Mouse (Mus musculus) stomach, embryonic 14.5 days (tissue): ENCODE results near the gene Enah. TPM values are rescaled to one million over a fixed set of nuclear protein-coding genes. Genes with fewer than 3 reads are reported as not detected.

Source experiments
- ATAC-seq: fragments of 200-750 bp; cut with Nextera tagmentation; 2 replicates; pipeline ENCODE4 v1.8.0; 2017; ENCODE audit warnings: low read depth, moderate TSS enrichment; ENCODE audit not compliant: insufficient number of reproducible peaks, insufficient read depth, low FRiP score
- H3K27ac ChIP-seq: fragments of 300-500 bp; sonication (generic); 2 replicates; pipeline ENCODE4 v1.5.1; 2014; ENCODE audit warnings: mild to moderate bottlenecking, low read length, moderate library complexity, mixed read lengths
- H3K27me3 ChIP-seq: fragments of 300-500 bp; sonication (generic); 2 replicates; pipeline ENCODE4 v1.6.1; 2014; ENCODE audit warnings: low read length, control low read depth, mixed read lengths; ENCODE audit not compliant: control insufficient read depth, insufficient read depth
- H3K36me3 ChIP-seq: fragments of 300-500 bp; sonication (generic); 2 replicates; pipeline ENCODE4 v1.6.1; 2014; ENCODE audit warnings: mild to moderate bottlenecking, control low read depth, low read length, moderate library complexity, mixed read lengths; ENCODE audit not compliant: control insufficient read depth, insufficient read depth
- H3K4me1 ChIP-seq: fragments of 300-500 bp; sonication (generic); 2 replicates; pipeline ENCODE4 v1.6.1; 2014; ENCODE audit warnings: low read length, control low read depth, mixed read lengths; ENCODE audit not compliant: control insufficient read depth, insufficient read depth
- H3K4me2 ChIP-seq: fragments of 300-500 bp; sonication (generic); replicated peaks from 2 replicates; pipeline ENCODE4 v1.6.1; 2014; ENCODE audit warnings: low read depth, low read length, control low read depth
- H3K4me3 ChIP-seq: fragments of 300-500 bp; sonication (generic); 2 replicates; pipeline ENCODE4 v1.5.1; 2014; ENCODE audit warnings: low read depth, low read length, control low read depth
- H3K9ac ChIP-seq: fragments of 300-500 bp; sonication (generic); replicated peaks from 2 replicates; pipeline ENCODE4 v1.6.1; 2014; ENCODE audit warnings: low read depth, mild to moderate bottlenecking, control low read depth, low read length, moderate library complexity, mixed read lengths
- H3K9me3 ChIP-seq: fragments of 300-500 bp; sonication (generic); 2 replicates; pipeline ENCODE4 v1.6.1; 2016; ENCODE audit warnings: low read depth, low read length, control low read depth; ENCODE audit not compliant: control insufficient read depth
- WGBS: fragments of 180-500 bp; shearing (Covaris S2); extraction: QIAGEN DNeasy Blood & Tissue Kit; methylation state at CpG from one replicate; pipeline ENCODE4 v1.1.7; 2014; 5-methylcytosine and 5-hydroxymethylcytosine counted together
- polyA plus RNA-seq: library from polyadenylated mRNA; unstranded; fragments of >200 nt; fragmentation: Nextera tagmentation; extraction: Ambion mirVana; gene quantifications from 2 replicates; pipeline ENCODE4 v1.2.1, GENCODE M21; 2014

Enah gene
- polyA plus RNA-seq, 1 experiment from 2014 or later: 39.2 TPM

- H3K4me2 ChIP-seq: no peak overlapping the region
- no peak overlapping the region for H3K4me3 ChIP-seq
- no peaks in the 10 kb centered on the region for H3K27me3 ChIP-seq
- H3K4me1 ChIP-seq: no peaks in the 10 kb centered on the region
- H3K9me3 ChIP-seq: no peaks in the 10 kb centered on the region
- H3K27ac ChIP-seq: no peak overlapping the region
- H3K36me3 ChIP-seq: peaks cover 11% of the 10 kb centered on the region; the same call in 1 of the 2 replicates
- H3K9ac ChIP-seq: no peak overlapping the region
- WGBS: 78% methylated on average over 24 of the region's 24 CpGs
- peak; percentile 37; the same call in 1 of the 2 replicates for ATAC-seq
Measured at GRCm38 (mm10) chr1:181923384-181923783, 96.4 kb downstream of the Enah start.

- H3K9ac ChIP-seq: no peak overlapping the region
- no peak overlapping the region for H3K4me3 ChIP-seq
- H3K27me3 ChIP-seq: no peaks in the 10 kb centered on the region
- 74% methylated on average over 37 of the region's 37 CpGs for WGBS
- no peak for ATAC-seq
- no peaks in the 10 kb centered on the region for H3K4me1 ChIP-seq
- no peaks in the 10 kb centered on the region for H3K9me3 ChIP-seq
- peaks cover 13% of the 10 kb centered on the region; the same call in 1 of the 2 replicates for H3K36me3 ChIP-seq
- no peak overlapping the region for H3K4me2 ChIP-seq
- no peak overlapping the region for H3K27ac ChIP-seq
Measured at GRCm38 (mm10) chr1:181921580-181922494, 98.0 kb downstream of the Enah start.

GRCm38 (mm10) chr1:181911841-181912240 lies 107.9 kb downstream of the Enah start:
- Histone ChIP-seq H3K4me1 (no peaks in the 10 kb centered on the region), H3K4me2 (no peak overlapping the region), H3K9ac (no peak overlapping the region), H3K4me3 (no peak overlapping the region), H3K9me3 (no peaks in the 10 kb centered on the region), H3K27ac (no peak overlapping the region), H3K27me3 (no peaks in the 10 kb centered on the region), H3K36me3 (peaks cover 19% of the 10 kb centered on the region; the same call in 1 of the 2 replicates)
- no peak for ATAC-seq
- 85% methylated on average over 7 of the region's 7 CpGs for WGBS

- Histone ChIP-seq H3K27ac (no peak overlapping the region), H3K4me3 (no peak overlapping the region), H3K4me1 (no peaks in the 10 kb centered on the region), H3K27me3 (no peaks in the 10 kb centered on the region), H3K36me3 (peaks cover 26% of the 10 kb centered on the region), H3K9me3 (no peaks in the 10 kb centered on the region), H3K9ac (no peak overlapping the region), H3K4me2 (no peak overlapping the region)
- no peak for ATAC-seq
- WGBS: 73% methylated on average over 11 of the region's 11 CpGs
Measured at GRCm38 (mm10) chr1:181901706-181902373, 118.0 kb downstream of the Enah start.

GRCm38 (mm10) chr1:181900846-181901245 lies 118.9 kb downstream of the Enah start:
- H3K36me3 ChIP-seq: peaks cover 25% of the 10 kb centered on the region
- no peak overlapping the region for H3K4me2 ChIP-seq
- H3K27me3 ChIP-seq: no peaks in the 10 kb centered on the region
- WGBS: 63% methylated on average over 1 of the region's 1 CpGs
- no peak overlapping the region for H3K9ac ChIP-seq
- no peaks in the 10 kb centered on the region for H3K4me1 ChIP-seq
- no peak overlapping the region for H3K4me3 ChIP-seq
- no peak overlapping the region for H3K27ac ChIP-seq
- H3K9me3 ChIP-seq: no peaks in the 10 kb centered on the region
- no peak for ATAC-seq

- H3K9ac ChIP-seq: no peak overlapping the region
- no peaks in the 10 kb centered on the region for H3K4me1 ChIP-seq
- 67% methylated on average over 1 of the region's 1 CpGs for WGBS
- no peaks in the 10 kb centered on the region for H3K9me3 ChIP-seq
- ATAC-seq: no peak
- H3K4me3 ChIP-seq: no peak overlapping the region
- H3K27me3 ChIP-seq: no peaks in the 10 kb centered on the region
- peaks cover 13% of the 10 kb centered on the region for H3K36me3 ChIP-seq
- no peak overlapping the region for H3K27ac ChIP-seq
- H3K4me2 ChIP-seq: no peak overlapping the region
Measured at GRCm38 (mm10) chr1:181898961-181899360, 120.8 kb downstream of the Enah start.

GRCm38 (mm10) chr1:181896991-181897390 lies 122.8 kb downstream of the Enah start:
- Histone ChIP-seq H3K36me3 (no peaks in the 10 kb centered on the region), H3K4me3 (no peak overlapping the region), H3K4me1 (no peaks in the 10 kb centered on the region), H3K4me2 (no peak overlapping the region), H3K27me3 (no peaks in the 10 kb centered on the region), H3K27ac (no peak overlapping the region), H3K9ac (no peak overlapping the region), H3K9me3 (no peaks in the 10 kb centered on the region)
- ATAC-seq: no peak
- WGBS: 74% methylated on average over 10 of the region's 10 CpGs

- Histone ChIP-seq H3K27me3 (no peaks in the 10 kb centered on the region), H3K27ac (no peak overlapping the region), H3K4me3 (no peak overlapping the region), H3K36me3 (no peaks in the 10 kb centered on the region), H3K4me1 (no peaks in the 10 kb centered on the region), H3K9me3 (no peaks in the 10 kb centered on the region), H3K9ac (no peak overlapping the region), H3K4me2 (no peak overlapping the region)
- WGBS: 82% methylated on average over 8 of the region's 8 CpGs
- no peak for ATAC-seq
Measured at GRCm38 (mm10) chr1:181893721-181894120, 126.1 kb downstream of the Enah start.
